Mouse (Mus musculus) thymus, adult 2 months (tissue): Measurements from ENCODE around the gene Pga5.

Source experiments
- CTCF ChIP-seq: fragments of 200-500 bp; IDR thresholded peaks from 2 replicates; pipeline ENCODE4 v1.5.1; 2012; ENCODE audit warnings: mild to moderate bottlenecking, control low read depth, low read length, moderate library complexity, borderline replicate concordance; ENCODE audit not compliant: control insufficient read depth, poor library complexity, insufficient read depth; ENCODE audit errors: extremely low read depth
- POLR2A ChIP-seq: fragments of 200-500 bp; IDR thresholded peaks from 2 replicates; pipeline ENCODE4 v1.6.1; 2012; ENCODE audit warnings: mild to moderate bottlenecking, low read length, control low read depth, moderate library complexity; ENCODE audit not compliant: control insufficient read depth, poor library complexity, insufficient read depth; ENCODE audit errors: extremely low read depth

DNA sequence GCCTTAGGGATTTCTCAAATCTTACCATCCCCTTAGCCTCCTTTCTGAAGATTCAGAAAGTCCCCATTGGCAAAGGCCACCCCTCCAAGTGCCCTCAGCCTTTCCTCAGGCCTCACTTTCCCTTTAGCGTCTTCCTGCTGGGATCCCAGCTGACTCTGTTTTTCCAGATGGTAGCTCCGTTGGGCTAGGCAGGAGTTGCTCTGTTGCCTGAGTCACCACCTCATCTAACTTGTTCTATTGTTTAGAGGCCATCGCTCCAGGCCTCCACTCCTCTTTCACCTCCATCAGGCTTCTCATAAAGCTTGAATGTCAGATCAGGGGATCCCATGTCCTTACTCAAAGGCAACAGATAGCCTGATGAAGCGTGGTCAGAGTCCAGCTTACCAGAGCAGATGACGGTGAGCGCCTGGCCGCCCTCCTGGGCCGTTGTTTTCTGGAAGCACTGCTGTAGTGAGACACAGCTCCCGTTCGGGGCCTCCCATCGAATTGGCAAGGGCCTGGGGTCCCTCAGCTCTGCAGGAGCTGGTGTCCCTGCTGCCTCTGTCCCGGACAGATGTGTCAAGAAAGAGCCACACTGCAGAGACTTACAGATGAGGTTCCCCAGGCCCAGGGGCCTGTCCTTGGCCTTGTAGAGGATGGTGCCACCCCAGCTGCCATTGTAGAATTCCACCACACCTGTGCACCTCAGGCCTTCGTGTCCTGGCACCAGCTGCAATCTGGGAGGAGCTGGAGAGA is 46.9 kb upstream of the Pga5 start:
- TF ChIP-seq CTCF (no peak), POLR2A (no peak)
